Comparison of ENCODE assay signal across 8 mouse cellular contexts in genomic region chr11:120579316-120580107, GRCm38 (mm10). TPM values are rescaled to one million over a fixed set of nuclear protein-coding genes. Genes with fewer than 3 reads are reported as not detected.
A peak's percentile ranks its signal among the peaks of the same experiment; 100 is the strongest.
DNase-seq lines count a peak whose midpoint lies in the region; ATAC-seq lines count a peak whose summit lies in the region.

No protein-coding gene starts in this region.

- H3K9me3 ChIP-seq in limb, embryonic 13.5 days, result peaks cover 6% of the 10 kb centered on the region; the same call in 1 of the 2 replicates
- H3K9me3 ChIP-seq in midbrain, embryonic 14.5 days (ENCODE audit: control insufficient read depth, low read length), result no peaks in the 10 kb centered on the region

- H3K27ac ChIP-seq in limb, embryonic 13.5 days, result peak overlapping the region; percentile 92; the same call in 1 of the 2 replicates
- peak overlapping the region; percentile 97; the same call in 1 of the 2 replicates for H3K27ac ChIP-seq in midbrain, embryonic 14.5 days (replicated peaks; ENCODE audit: low read depth, low read length)

- peak; percentile 29 for ATAC-seq in inflammation-experienced regulatory T-cells, adult 6 months
- ATAC-seq in limb, embryonic 13.5 days (ENCODE audit: low FRiP score, low read depth), result no peak
- no peak for ATAC-seq in midbrain, embryonic 14.5 days (ENCODE audit: low FRiP score, low TSS enrichment)

- DNase-seq in layer of hippocampus, adult 11-12 months (ENCODE audit: low spot score), result peak; percentile 76
- no peak for DNase-seq in layer of hippocampus, adult 9-10 months (ENCODE audit: low spot score)
- peak; percentile 68 to 80 for DNase-seq in cerebellum, postnatal 4 days (ENCODE audit: low spot score in 2 of 2)
- DNase-seq in gastrocnemius, postnatal 10 days, result peak; percentile 81
- peak; percentile 87 for DNase-seq in midbrain, embryonic 14.5 days
- peak; percentile 65 to 73 for DNase-seq in spleen, postnatal 36 days (ENCODE audit: low spot score in 2 of 2)

- no peaks in the 10 kb centered on the region for H3K27me3 ChIP-seq in limb, embryonic 13.5 days
- no peaks in the 10 kb centered on the region for H3K27me3 ChIP-seq in midbrain, embryonic 14.5 days (ENCODE audit: control insufficient read depth, insufficient read depth, low read length)

- peak overlapping the region; percentile 69 for H3K4me3 ChIP-seq in limb, embryonic 13.5 days
- peak overlapping the region; percentile 79 for H3K4me3 ChIP-seq in midbrain, embryonic 14.5 days (replicated peaks; ENCODE audit: low read depth, low read length)

- 64% methylated on average over 15 of the region's 15 CpGs for WGBS in limb, embryonic 13.5 days
- 65% methylated on average over 15 of the region's 15 CpGs for WGBS in midbrain, embryonic 14.5 days

- H3K4me1 ChIP-seq in limb, embryonic 13.5 days, result peaks cover 27% of the 10 kb centered on the region
- peaks cover 21% of the 10 kb centered on the region for H3K4me1 ChIP-seq in midbrain, embryonic 14.5 days (ENCODE audit: control insufficient read depth, insufficient read depth, low read length)

- H3K4me2 ChIP-seq in limb, embryonic 13.5 days (replicated peaks), result peak overlapping the region; percentile 98
- peak overlapping the region; percentile 91 for H3K4me2 ChIP-seq in midbrain, embryonic 14.5 days (ENCODE audit: low read length)

- H3K9ac ChIP-seq in limb, embryonic 13.5 days, result peak overlapping the region; percentile 93
- peak overlapping the region; percentile 94 for H3K9ac ChIP-seq in midbrain, embryonic 14.5 days (replicated peaks; ENCODE audit: low read length)

- H3K36me3 ChIP-seq in limb, embryonic 13.5 days, result peaks cover 45% of the 10 kb centered on the region
- H3K36me3 ChIP-seq in midbrain, embryonic 14.5 days (ENCODE audit: control insufficient read depth, insufficient read depth, low read length), result peaks cover 27% of the 10 kb centered on the region

RNA-seq across cellular contexts. Expression of gene Arhgdia, which starts 1.9 kb away (rescaled TPM):
- 100 to 1,000 TPM; 163 to 197 TPM for total RNA-seq in gastrocnemius, postnatal 10 days (2021)
- 100 to 1,000 TPM; 624 to 862 (median 685) TPM for polyA plus RNA-seq in inflammation-experienced regulatory T-cells, adult 6 months (2017; shearing (Covaris generic))
- 530 and 555 TPM in 2 replicates for polyA plus RNA-seq in limb, embryonic 13.5 days (2015; fragmentation: Nextera tagmentation; extraction: Ambion mirVana)
- polyA plus RNA-seq in midbrain, embryonic 14.5 days (2014; fragmentation: Nextera tagmentation; extraction: Ambion mirVana), result 353 and 438 TPM in 2 replicates

RNA-seq across cellular contexts. Expression of gene P4hb, which starts 6.5 kb away (rescaled TPM):
- 100 to 1,000 TPM; 349 to 414 TPM for total RNA-seq in gastrocnemius, postnatal 10 days (2021)
- 100 to 1,000 TPM; 135 to 164 (median 149) TPM for polyA plus RNA-seq in inflammation-experienced regulatory T-cells, adult 6 months (2017; shearing (Covaris generic))
- 775 and 791 TPM in 2 replicates for polyA plus RNA-seq in limb, embryonic 13.5 days (2015; fragmentation: Nextera tagmentation; extraction: Ambion mirVana)
- polyA plus RNA-seq in midbrain, embryonic 14.5 days (2014; fragmentation: Nextera tagmentation; extraction: Ambion mirVana), result 241 and 300 TPM in 2 replicates

RNA-seq across cellular contexts. Expression of gene Alyref, which starts 18.7 kb away (rescaled TPM):
- 10 to 100 TPM; 72.1 to 77.3 TPM for total RNA-seq in gastrocnemius, postnatal 10 days (2021)
- polyA plus RNA-seq in inflammation-experienced regulatory T-cells, adult 6 months (2017; shearing (Covaris generic)), result 10 to 100 TPM; 15.8 to 76.9 (median 47.7) TPM
- polyA plus RNA-seq in limb, embryonic 13.5 days (2015; fragmentation: Nextera tagmentation; extraction: Ambion mirVana), result 480 and 508 TPM in 2 replicates
- 277 and 282 TPM in 2 replicates for polyA plus RNA-seq in midbrain, embryonic 14.5 days (2014; fragmentation: Nextera tagmentation; extraction: Ambion mirVana)

RNA-seq across cellular contexts. Expression of gene Anapc11, which starts 18.7 kb away (rescaled TPM):
- total RNA-seq in gastrocnemius, postnatal 10 days (2021), result 10 to 100 TPM; 60.1 to 67.6 TPM
- polyA plus RNA-seq in inflammation-experienced regulatory T-cells, adult 6 months (2017; shearing (Covaris generic)), result 100 to 1,000 TPM; 110 to 147 (median 129) TPM
- polyA plus RNA-seq in limb, embryonic 13.5 days (2015; fragmentation: Nextera tagmentation; extraction: Ambion mirVana), result 217 and 222 TPM in 2 replicates
- polyA plus RNA-seq in midbrain, embryonic 14.5 days (2014; fragmentation: Nextera tagmentation; extraction: Ambion mirVana), result 210 and 266 TPM in 2 replicates

RNA-seq across cellular contexts. Expression of gene Ppp1r27, which starts 28.6 kb away (rescaled TPM):
- total RNA-seq in gastrocnemius, postnatal 10 days (2021), result 100 to 1,000 TPM; 156 to 183 TPM
- polyA plus RNA-seq in inflammation-experienced regulatory T-cells, adult 6 months (2017; shearing (Covaris generic)), result not detected
- 0.59 and 0.94 TPM in 2 replicates for polyA plus RNA-seq in limb, embryonic 13.5 days (2015; fragmentation: Nextera tagmentation; extraction: Ambion mirVana)
- polyA plus RNA-seq in midbrain, embryonic 14.5 days (2014; fragmentation: Nextera tagmentation; extraction: Ambion mirVana), result not detected in 2 replicates
